ENCODE assay signal across 10 mouse cellular contexts in the genomic region with DNA sequence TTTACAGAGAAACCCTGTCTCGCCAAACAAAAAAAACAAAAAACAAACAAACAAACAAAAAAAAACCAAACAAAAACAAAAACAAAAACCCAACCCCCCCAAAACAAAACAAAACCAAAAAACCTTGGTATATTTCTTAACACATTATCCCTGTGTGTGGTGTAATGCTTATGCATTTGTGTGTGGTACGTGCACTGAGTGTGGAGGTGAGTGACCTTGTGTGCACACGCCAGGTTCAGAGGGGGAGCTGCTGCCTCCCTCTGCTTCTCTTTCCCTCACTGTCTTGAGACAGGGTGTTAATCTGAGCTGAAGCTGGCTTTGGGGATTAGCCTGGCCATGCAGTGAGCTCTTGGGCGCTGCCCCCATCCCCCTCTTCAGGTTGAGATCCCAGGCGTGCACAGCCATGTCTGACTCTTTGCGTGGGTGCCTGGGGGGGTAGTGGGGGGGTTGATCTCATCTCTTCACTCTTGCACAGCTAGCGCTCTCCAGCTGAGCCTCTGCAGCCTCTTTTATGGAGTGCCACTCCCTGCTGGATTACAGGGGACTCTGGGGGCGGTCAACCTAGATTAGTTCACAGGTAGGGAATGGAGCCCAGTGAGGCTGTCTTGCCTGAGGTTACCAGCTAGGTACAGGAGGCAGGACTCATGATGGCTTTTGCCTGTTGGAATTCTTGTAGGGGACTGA. TPM values are rescaled to one million over a fixed set of nuclear protein-coding genes. Genes with fewer than 3 reads are reported as not detected.
A peak's percentile ranks its signal among the peaks of the same experiment; 100 is the strongest.
DNase-seq lines count a peak whose midpoint lies in the region; ATAC-seq and TF ChIP-seq lines count a peak whose summit lies in the region.
"Had no signal": no experiment of that assay in that cellular context is flagged by ENCODE, and none has a peak within 500 bp of the region (broad histone marks: within the 10 kb centered on the region; RNA-seq: fewer than 3 reads in every experiment).

No protein-coding gene starts in this region.

- peaks cover 72% of the 10 kb centered on the region for H3K4me1 ChIP-seq in heart, embryonic 13.5 days
- peaks cover 57% of the 10 kb centered on the region for H3K4me1 ChIP-seq in lung, embryonic 15.5 days
- peaks cover 20% of the 10 kb centered on the region; the same call in 1 of the 2 replicates for H3K4me1 ChIP-seq in lung, postnatal 0 days (ENCODE audit: insufficient read depth, low read depth, low read length)
- peaks cover 38% of the 10 kb centered on the region for H3K4me1 ChIP-seq in intestine, embryonic 15.5 days (replicated peaks)
- H3K4me1 ChIP-seq in olfactory bulb, adult 2 months (ENCODE audit: control insufficient read depth, insufficient read depth, low read length) = peaks cover 24% of the 10 kb centered on the region

- no peak overlapping the region for H3K4me3 ChIP-seq in heart, embryonic 13.5 days
- H3K4me3 ChIP-seq in lung, embryonic 15.5 days = no peak overlapping the region
- H3K4me3 ChIP-seq in lung, postnatal 0 days (ENCODE audit: low read depth, low read length) = no peak overlapping the region
- no peak overlapping the region for H3K4me3 ChIP-seq in intestine, embryonic 15.5 days (replicated peaks)
- no peak overlapping the region for H3K4me3 ChIP-seq in olfactory bulb, adult 2 months (ENCODE audit: insufficient read depth, low read depth, low read length)

- 57% methylated on average over 8 of the region's 8 CpGs for WGBS in heart, embryonic 13.5 days
- 62% methylated on average over 8 of the region's 8 CpGs for WGBS in lung, embryonic 15.5 days
- WGBS in lung, postnatal 0 days = 65% methylated on average over 8 of the region's 8 CpGs
- 57% methylated on average over 8 of the region's 8 CpGs for WGBS in intestine, embryonic 15.5 days
- 68% methylated on average over 8 of the region's 8 CpGs for WGBS in olfactory bulb, adult 2 months

- peak overlapping the region; percentile 44 for H3K27ac ChIP-seq in heart, embryonic 13.5 days (replicated peaks)
- H3K27ac ChIP-seq in lung, embryonic 15.5 days = peak overlapping the region; percentile 26; the same call in 1 of the 2 replicates
- H3K27ac ChIP-seq in lung, postnatal 0 days (ENCODE audit: low read length) = no peak overlapping the region
- peak overlapping the region; percentile 37; the same call in 1 of the 2 replicates for H3K27ac ChIP-seq in intestine, embryonic 15.5 days
- H3K27ac ChIP-seq in olfactory bulb, adult 2 months (ENCODE audit: insufficient read depth, low read depth, low read length) = peak overlapping the region; percentile 84

- TF ChIP-seq CTCF in lung, postnatal 0 days (IDR thresholded peaks at IDR 0.05) = no peak
- no peak for TF ChIP-seq CTCF in olfactory bulb, adult 2 months (IDR thresholded peaks at IDR 0.05; ENCODE audit: insufficient read depth, low read depth, low read length)

- DNase-seq in heart, adult 18-20 months = no peak
- no peak for DNase-seq in lung, postnatal 0 days (ENCODE audit: low spot score)
- DNase-seq in embryo, embryonic 10.5 days (ENCODE audit: low spot score) = no peak
- no peak for DNase-seq in thymus, postnatal 36 days
- DNase-seq: lung, postnatal 10 days; thymus, postnatal 4 days had no signal

- H3K4me2 ChIP-seq in heart, embryonic 13.5 days = no peak overlapping the region
- H3K4me2 ChIP-seq in lung, embryonic 15.5 days = no peak overlapping the region
- H3K4me2 ChIP-seq in lung, postnatal 0 days (replicated peaks; ENCODE audit: low read depth, low read length) = no peak overlapping the region
- no peak overlapping the region for H3K4me2 ChIP-seq in intestine, embryonic 15.5 days (replicated peaks)

- no peak for TF ChIP-seq EP300 in lung, postnatal 0 days (IDR thresholded peaks at IDR 0.05)

- H3K27me3 ChIP-seq in heart, embryonic 13.5 days (replicated peaks) = no peaks in the 10 kb centered on the region
- H3K27me3 ChIP-seq in lung, embryonic 15.5 days = no peaks in the 10 kb centered on the region
- H3K27me3 ChIP-seq in lung, postnatal 0 days (replicated peaks; ENCODE audit: insufficient read depth, low read length) = no peaks in the 10 kb centered on the region
- no peaks in the 10 kb centered on the region for H3K27me3 ChIP-seq in intestine, embryonic 15.5 days (replicated peaks)

- H3K9me3 ChIP-seq in heart, embryonic 13.5 days = no peaks in the 10 kb centered on the region
- no peaks in the 10 kb centered on the region for H3K9me3 ChIP-seq in lung, embryonic 15.5 days
- H3K9me3 ChIP-seq in lung, postnatal 0 days (ENCODE audit: low read length) = no peaks in the 10 kb centered on the region
- H3K9me3 ChIP-seq in intestine, embryonic 15.5 days = no peaks in the 10 kb centered on the region

- ATAC-seq in heart, embryonic 13.5 days (ENCODE audit: extremely low read depth, insufficient number of reproducible peaks, low FRiP score, low TSS enrichment) = no peak
- ATAC-seq in lung, embryonic 15.5 days (ENCODE audit: borderline replicate concordance, extremely low read depth, low FRiP score, low TSS enrichment) = no peak
- no peak for ATAC-seq in lung, postnatal 0 days
- ATAC-seq in intestine, embryonic 15.5 days = peak; percentile 26; the same call in 1 of the 2 replicates

- H3K9ac ChIP-seq in heart, embryonic 13.5 days = peak overlapping the region; percentile 15; the same call in 1 of the 2 replicates
- no peak overlapping the region for H3K9ac ChIP-seq in lung, embryonic 15.5 days
- H3K9ac ChIP-seq in lung, postnatal 0 days (replicated peaks; ENCODE audit: low read depth) = no peak overlapping the region
- no peak overlapping the region for H3K9ac ChIP-seq in intestine, embryonic 15.5 days

- TF ChIP-seq POLR2A in olfactory bulb, adult 2 months (IDR thresholded peaks at IDR 0.05; ENCODE audit: insufficient read depth, low read depth, low read length) = no peak

- peaks cover 15% of the 10 kb centered on the region; the same call in 1 of the 2 replicates for H3K36me3 ChIP-seq in heart, embryonic 13.5 days
- no peaks in the 10 kb centered on the region; the same call in 1 of the 2 replicates for H3K36me3 ChIP-seq in lung, embryonic 15.5 days
- no peaks in the 10 kb centered on the region for H3K36me3 ChIP-seq in lung, postnatal 0 days (ENCODE audit: insufficient read depth, low read length)
- H3K36me3 ChIP-seq in intestine, embryonic 15.5 days = no peaks in the 10 kb centered on the region

RNA-seq across cellular contexts. Expression of a gene that starts 32.3 kb away (rescaled TPM):
- polyA plus RNA-seq in heart, embryonic 13.5 days (2015; fragmentation: Nextera tagmentation; extraction: Ambion mirVana) = 11.9 and 12.1 TPM in 2 replicates
- 10 to 100 TPM; 15.2 to 17.6 TPM for total RNA-seq in heart, adult 18-20 months (2021)
- polyA plus RNA-seq in lung, embryonic 15.5 days (2015; fragmentation: Nextera tagmentation; extraction: Ambion mirVana) = 33.4 and 35.1 TPM in 2 replicates
- 18.3 and 20.1 TPM in 2 replicates for polyA plus RNA-seq in lung, postnatal 0 days (2015; fragmentation: Nextera tagmentation; extraction: Ambion mirVana)
- 15.8 and 17.9 TPM in 2 replicates for polyA plus RNA-seq in intestine, embryonic 15.5 days (2015; fragmentation: Nextera tagmentation; extraction: Ambion mirVana)
- polyA plus RNA-seq in olfactory bulb, adult 2 months (2012; ENCODE audit: insufficient read depth, insufficient read length, low replicate concordance, missing spikeins) = 43.4 TPM in 1 of 2 replicates, not detected in the other
